Mouse (Mus musculus) limb, embryonic 14.5 days (tissue): ENCODE measurements at regions not wholly inside any gene's neighbourhood (a gene's known extent, or its start where the extent isn't known, plus 50 kb on each side); places are given as distances from the start of the nearest gene placed in this dataset.

Source experiments
- ATAC-seq: fragments of 200-750 bp; cut with Nextera tagmentation; 2 replicates; pipeline ENCODE4 v1.8.0; 2017; ENCODE audit warnings: low read depth, moderate number of reproducible peaks, moderate TSS enrichment; ENCODE audit not compliant: low FRiP score
- DNase-seq: peaks from one replicate; pipeline ENCODE4 v3.0.0-alpha.2; 2015; ENCODE audit warnings: low spot score
- H3K27ac ChIP-seq: fragments of 300-500 bp; sonication (generic); replicated peaks from 2 replicates; pipeline ENCODE4 v1.5.1; 2014; ENCODE audit warnings: low read depth, mild to moderate bottlenecking, low read length, moderate library complexity, mixed read lengths
- H3K27me3 ChIP-seq: fragments of 300-500 bp; sonication (generic); 2 replicates; pipeline ENCODE4 v1.6.1; 2014; ENCODE audit warnings: low read length, mixed read lengths; ENCODE audit not compliant: control insufficient read depth, insufficient read depth
- H3K36me3 ChIP-seq: fragments of 300-500 bp; sonication (generic); 2 replicates; pipeline ENCODE4 v1.6.1; 2014; ENCODE audit warnings: mild to moderate bottlenecking, low read length, moderate library complexity, mixed read lengths; ENCODE audit not compliant: control insufficient read depth, insufficient read depth
- H3K4me1 ChIP-seq: fragments of 300-500 bp; sonication (generic); 2 replicates; pipeline ENCODE4 v1.6.1; 2014; ENCODE audit warnings: antibody characterized with exemption, low read length, mixed read lengths; ENCODE audit not compliant: control insufficient read depth, insufficient read depth
- H3K4me2 ChIP-seq: fragments of 300-500 bp; sonication (generic); replicated peaks from 2 replicates; pipeline ENCODE4 v1.6.1; 2014; ENCODE audit warnings: low read depth, mild to moderate bottlenecking, low read length, moderate library complexity; ENCODE audit not compliant: severe bottlenecking
- H3K4me3 ChIP-seq: fragments of 300-500 bp; sonication (generic); replicated peaks from 2 replicates; pipeline ENCODE4 v1.5.1; 2014; ENCODE audit warnings: low read length
- H3K9ac ChIP-seq: fragments of 300-500 bp; sonication (generic); 2 replicates; pipeline ENCODE4 v1.6.1; 2014; ENCODE audit warnings: mild to moderate bottlenecking, low read depth, low read length, moderate library complexity; ENCODE audit not compliant: severe bottlenecking
- H3K9me3 ChIP-seq: fragments of 300-500 bp; sonication (generic); 2 replicates; pipeline ENCODE4 v1.6.1; 2016; ENCODE audit warnings: low read length; ENCODE audit not compliant: control insufficient read depth
- POLR2A ChIP-seq: fragments of 200-500 bp; IDR thresholded peaks from 2 replicates; pipeline ENCODE4 v1.8.0; 2012; ENCODE audit warnings: inconsistent platforms, mild to moderate bottlenecking, moderate library complexity, borderline replicate concordance; ENCODE audit not compliant: insufficient read depth, insufficient read length; ENCODE audit errors: extremely low read depth
- WGBS: fragments of 180-500 bp; shearing (Covaris S2); extraction: QIAGEN DNeasy Blood & Tissue Kit; methylation state at CpG from one replicate; pipeline ENCODE4 v1.1.7; 2014; 5-methylcytosine and 5-hydroxymethylcytosine counted together

GRCm38 (mm10) chr9:120706562-120707198 lies 135.4 kb downstream of the Rpl14 start:
- Histone ChIP-seq H3K4me3 (no peak overlapping the region), H3K4me2 (no peak overlapping the region), H3K27me3 (no peaks in the 10 kb centered on the region), H3K36me3 (no peaks in the 10 kb centered on the region), H3K9ac (no peak overlapping the region), H3K27ac (no peak overlapping the region), H3K4me1 (peaks cover 11% of the 10 kb centered on the region; the same call in 1 of the 2 replicates), H3K9me3 (no peaks in the 10 kb centered on the region)
- no peak for ATAC-seq
- no peak for DNase-seq
- 67% methylated on average over 9 of the region's 9 CpGs for WGBS
- no peak for TF ChIP-seq POLR2A

GRCm38 (mm10) chr9:120708507-120708906 lies 137.3 kb downstream of the Rpl14 start:
- Histone ChIP-seq H3K27ac (no peak overlapping the region), H3K27me3 (no peaks in the 10 kb centered on the region), H3K9me3 (no peaks in the 10 kb centered on the region), H3K4me3 (no peak overlapping the region), H3K4me1 (peaks cover 11% of the 10 kb centered on the region; the same call in 1 of the 2 replicates), H3K4me2 (peak overlapping the region; percentile 31), H3K36me3 (no peaks in the 10 kb centered on the region), H3K9ac (peak overlapping the region; percentile 8)
- no peak for TF ChIP-seq POLR2A
- ATAC-seq (no peak), DNase-seq (peak; percentile 23)
- 21% methylated on average over 11 of the region's 11 CpGs for WGBS

GRCm38 (mm10) chr9:120709146-120709655 lies 138.0 kb downstream of the Rpl14 start:
- Histone ChIP-seq H3K27ac (no peak overlapping the region), H3K4me2 (peak overlapping the region; percentile 31; the same call in 1 of the 2 replicates), H3K36me3 (no peaks in the 10 kb centered on the region), H3K4me3 (no peak overlapping the region), H3K27me3 (no peaks in the 10 kb centered on the region), H3K4me1 (peaks cover 11% of the 10 kb centered on the region; the same call in 1 of the 2 replicates), H3K9me3 (no peaks in the 10 kb centered on the region), H3K9ac (peak overlapping the region; percentile 8)
- ATAC-seq (no peak), DNase-seq (no peak)
- no peak for TF ChIP-seq POLR2A
- 59% methylated on average over 10 of the region's 10 CpGs for WGBS

GRCm38 (mm10) chr9:120712987-120713386 lies 141.7 kb downstream of the Rpl14 start:
- ATAC-seq (no peak), DNase-seq (no peak)
- Histone ChIP-seq H3K4me3 (no peak overlapping the region), H3K36me3 (no peaks in the 10 kb centered on the region), H3K27ac (no peak overlapping the region), H3K9ac (no peak overlapping the region), H3K27me3 (no peaks in the 10 kb centered on the region), H3K9me3 (no peaks in the 10 kb centered on the region; the same call in 1 of the 2 replicates), H3K4me1 (peaks cover 12% of the 10 kb centered on the region), H3K4me2 (no peak overlapping the region)
- 87% methylated on average over 2 of the region's 2 CpGs for WGBS
- no peak for TF ChIP-seq POLR2A

GRCm38 (mm10) chr9:120715665-120716121 lies 144.4 kb downstream of the Rpl14 start:
- Histone ChIP-seq H3K27ac (peak overlapping the region; percentile 74), H3K4me2 (no peak overlapping the region), H3K9ac (no peak overlapping the region), H3K27me3 (no peaks in the 10 kb centered on the region), H3K4me3 (no peak overlapping the region), H3K36me3 (no peaks in the 10 kb centered on the region), H3K4me1 (peaks cover 5% of the 10 kb centered on the region; the same call in 1 of the 2 replicates), H3K9me3 (no peaks in the 10 kb centered on the region; the same call in 1 of the 2 replicates)
- 44% methylated on average over 7 of the region's 7 CpGs for WGBS
- DNase-seq (peak; percentile 78), ATAC-seq (peak; percentile 76)
- TF ChIP-seq POLR2A = no peak
